Mouse (Mus musculus): Measurements from ENCODE around the gene Sp9.

DNA sequence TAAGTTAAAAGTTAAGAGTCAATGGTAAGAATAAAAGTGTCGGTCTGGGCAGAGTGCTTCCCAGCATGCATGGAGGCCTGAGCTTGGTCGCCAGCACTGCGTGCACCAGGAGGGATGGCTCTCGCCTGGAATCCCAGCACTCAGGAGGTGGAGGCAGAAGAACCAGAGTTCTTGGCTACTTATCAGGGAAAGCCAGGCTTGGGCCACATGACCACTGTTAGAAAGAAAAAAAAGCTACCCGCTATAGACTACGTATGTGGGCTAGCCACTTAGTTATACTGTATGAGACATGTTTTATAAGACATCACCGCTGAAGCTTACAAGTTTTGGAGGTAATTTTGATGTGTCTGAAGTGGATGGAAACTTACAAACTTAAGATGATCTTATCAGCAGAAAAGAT, 26.4 kb downstream of the Sp9 start:
- TF ChIP-seq CTCF (IDR thresholded peaks at IDR 0.05; ENCODE audit: control insufficient read depth, insufficient read depth, low read length) = no peak
- no peak for TF ChIP-seq POLR2A (IDR thresholded peaks at IDR 0.05; ENCODE audit: borderline replicate concordance, control insufficient read depth, low read depth, low read length)
